Mouse (Mus musculus): Measurements from ENCODE around the gene Slc22a28.
"Not testable (repeated sequence)": the region's sequence is repeated elsewhere in the genome, so short reads cannot be mapped to it uniquely, and the experiment has no call there.

Slc22a28 gene

GRCm38 (mm10) chr19:8131881-8132280, at the start of gene Slc22a28:
Gene Slc22a28 (minus strand): TSS chr19:8131982.
- not testable (repeated sequence) for DNase-seq (ENCODE audit: low spot score)

- no peak for DNase-seq (ENCODE audit: low spot score)
Observed at GRCm38 (mm10) chr19:8148787-8149523, 17.2 kb upstream of the Slc22a28 start.

- not testable (repeated sequence) for DNase-seq (ENCODE audit: low spot score)
Observed at GRCm38 (mm10) chr19:8142716-8143115, 10.9 kb upstream of the Slc22a28 start.

GRCm38 (mm10) chr19:8134127-8134841, 2.5 kb upstream of the Slc22a28 start:
- not testable (repeated sequence) for DNase-seq (ENCODE audit: low spot score)

GRCm38 (mm10) chr19:8019904-8020349, 111.9 kb downstream of the Slc22a28 start:
- DNase-seq (ENCODE audit: low spot score): peak; percentile 9

- DNase-seq (ENCODE audit: low spot score): not testable (repeated sequence)
Observed at GRCm38 (mm10) chr19:8019329-8019851, 112.4 kb downstream of the Slc22a28 start.

GRCm38 (mm10) chr19:8018535-8018934, 113.2 kb downstream of the Slc22a28 start:
- DNase-seq (ENCODE audit: low spot score): not testable (repeated sequence)
